Mouse (Mus musculus) mouse trophoblast stem cell (cell line): ENCODE data around the gene Wrap53.

Experiments
- in situ Hi-C, 2 experiments: fragments of 300-500 bp; cut with MseI, MboI; formaldehyde crosslinking; loops; 2 replicates in 1 of 2; 3 replicates in 1 of 2; pipeline ENCODE4 v1.15.1; 2025

The Wrap53 gene

DNA sequence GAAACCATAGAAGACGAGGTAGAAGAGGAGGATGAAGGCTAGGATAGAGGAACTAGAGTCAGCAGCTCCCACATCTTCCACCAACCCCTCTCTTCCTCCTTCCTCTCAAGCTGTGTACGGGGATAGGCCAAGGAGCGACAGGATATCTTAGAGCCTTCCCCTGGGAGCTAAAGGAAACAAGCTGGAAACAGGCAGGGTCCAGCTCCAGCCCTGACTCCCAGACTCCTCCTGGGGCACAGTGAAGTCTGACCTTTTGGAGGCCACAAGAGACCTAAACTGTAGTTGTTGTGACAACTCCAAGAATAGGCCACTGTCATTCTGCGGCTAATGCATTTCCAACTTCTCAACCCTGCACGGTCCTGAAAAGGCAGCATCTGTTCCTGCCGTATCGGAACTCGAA is 23.5 kb upstream of the Wrap53 start:
- in situ Hi-C loops, result no loop called here

- in situ Hi-C loops, result no loop called here
Observed at GRCm38 (mm10) chr11:69601768-69602167, 21.7 kb upstream of the Wrap53 start.

- in situ Hi-C loops, result no loop called here
Observed at GRCm38 (mm10) chr11:69600098-69600497, 20.0 kb upstream of the Wrap53 start.

DNA sequence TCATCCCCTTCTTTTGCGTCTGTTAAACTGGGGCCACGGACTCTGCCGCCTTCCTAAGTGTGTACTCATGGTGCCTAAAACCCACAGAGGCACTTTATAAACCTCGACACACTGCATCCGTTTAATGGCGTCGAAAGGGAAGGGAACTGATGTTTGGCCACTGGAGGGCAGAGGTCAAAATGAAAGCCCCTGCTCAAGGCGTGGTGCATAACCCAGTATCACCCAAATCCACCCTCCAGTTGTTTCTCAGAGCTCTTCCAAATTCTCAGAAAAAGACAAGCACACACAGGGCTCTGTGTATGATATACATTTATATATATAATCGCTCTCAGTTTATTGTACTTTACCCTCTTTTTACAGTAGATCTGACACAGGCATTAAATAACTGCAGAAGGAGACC is 19.4 kb upstream of the Wrap53 start:
- in situ Hi-C loops, result no loop called here

DNA sequence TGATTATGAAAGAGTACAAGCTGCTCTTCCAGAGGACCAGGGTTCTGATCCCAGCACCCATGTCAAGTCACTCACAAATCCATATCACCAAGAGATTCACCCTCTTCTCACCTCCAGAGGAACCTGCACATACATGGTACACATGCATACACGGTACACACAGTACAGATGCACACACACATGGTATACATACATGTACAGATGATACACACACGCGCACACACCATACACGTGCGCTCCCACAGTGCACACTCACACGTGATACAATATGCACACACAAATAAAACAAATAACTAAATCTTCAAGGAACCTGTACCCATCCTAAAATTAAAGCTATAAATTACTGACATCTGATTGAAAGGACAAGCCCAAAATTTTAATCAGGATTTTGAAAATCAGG is 14.8 kb upstream of the Wrap53 start:
- in situ Hi-C loops, result no loop called here

GRCm38 (mm10) chr11:69592799-69593198 is 12.7 kb upstream of the Wrap53 start:
- in situ Hi-C loops, result no loop called here

DNA sequence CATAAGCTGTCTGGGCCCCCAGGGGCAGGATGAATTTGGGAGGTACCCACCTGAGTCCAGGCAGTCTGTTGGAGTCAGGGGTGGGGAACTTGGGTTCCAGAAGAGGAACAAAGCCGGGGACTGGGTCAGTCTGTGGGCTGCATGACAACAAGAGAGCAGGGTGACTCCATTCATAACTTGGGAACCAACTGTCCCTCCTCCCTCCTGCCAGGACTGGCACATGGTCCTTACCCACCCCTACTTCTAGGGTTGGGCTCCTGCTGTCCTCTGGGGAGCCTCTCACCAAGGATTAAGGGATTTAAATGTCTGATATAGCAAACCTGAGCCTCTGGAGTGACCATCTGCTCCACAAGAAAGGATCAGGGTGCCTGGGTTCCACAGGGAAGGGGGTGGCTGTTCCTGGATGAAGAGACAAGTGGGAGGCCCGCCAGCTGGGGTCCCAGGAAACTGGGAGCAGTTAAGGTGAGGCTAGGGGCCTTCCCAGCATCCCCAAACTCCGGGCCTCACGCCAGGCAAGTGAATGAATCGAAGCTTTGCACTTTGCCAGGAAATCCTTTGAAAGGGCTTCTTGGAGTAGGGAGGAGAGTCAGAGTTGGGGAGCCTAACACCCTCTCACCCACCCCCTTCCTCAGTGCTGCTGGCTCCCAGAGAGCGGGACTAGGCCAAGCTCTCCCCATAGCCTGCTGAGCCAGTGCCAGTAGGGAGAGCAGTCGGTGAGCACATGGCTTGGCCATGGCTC is 12.0 kb upstream of the Wrap53 start:
- in situ Hi-C loops, result no loop called here

DNA sequence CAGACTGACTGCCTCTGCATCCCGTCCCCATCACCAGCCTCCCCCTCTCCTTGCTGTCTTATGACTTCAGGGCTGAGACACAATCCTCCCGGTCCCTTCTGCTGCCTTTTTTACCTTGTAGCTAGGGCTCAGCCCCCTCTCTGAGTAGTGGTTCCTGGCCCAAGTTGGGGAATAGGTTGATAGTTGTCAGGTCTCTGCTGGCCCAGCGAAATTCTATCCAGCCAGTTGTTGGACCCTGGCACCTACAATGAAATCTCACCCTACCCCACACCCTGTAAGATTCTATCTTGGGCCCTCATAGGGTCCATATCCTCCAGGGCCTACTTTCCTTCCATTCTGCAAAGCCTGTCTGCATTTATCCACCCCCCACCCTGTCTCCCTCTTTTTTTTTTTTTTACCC is 11.4 kb upstream of the Wrap53 start:
- in situ Hi-C loops, result no loop called here

DNA sequence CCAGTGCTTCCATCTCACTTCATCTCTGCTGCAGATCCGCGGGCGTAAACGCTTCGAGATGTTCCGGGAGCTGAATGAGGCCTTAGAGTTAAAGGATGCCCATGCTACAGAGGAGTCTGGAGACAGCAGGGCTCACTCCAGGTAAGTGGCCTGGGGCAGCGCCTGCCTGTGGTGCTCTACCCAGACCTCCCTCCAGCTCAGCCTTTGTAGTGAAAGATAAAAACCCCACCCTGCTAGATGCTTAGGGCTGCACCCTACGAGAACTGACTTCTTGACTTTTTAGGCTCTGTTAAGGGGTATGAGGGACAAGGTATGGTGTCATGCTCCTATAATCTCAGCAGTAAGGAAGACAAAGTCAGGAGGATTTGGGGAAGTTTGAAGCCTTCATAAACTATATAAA is 10.6 kb upstream of the Wrap53 start:
- in situ Hi-C loops, result no loop called here

DNA sequence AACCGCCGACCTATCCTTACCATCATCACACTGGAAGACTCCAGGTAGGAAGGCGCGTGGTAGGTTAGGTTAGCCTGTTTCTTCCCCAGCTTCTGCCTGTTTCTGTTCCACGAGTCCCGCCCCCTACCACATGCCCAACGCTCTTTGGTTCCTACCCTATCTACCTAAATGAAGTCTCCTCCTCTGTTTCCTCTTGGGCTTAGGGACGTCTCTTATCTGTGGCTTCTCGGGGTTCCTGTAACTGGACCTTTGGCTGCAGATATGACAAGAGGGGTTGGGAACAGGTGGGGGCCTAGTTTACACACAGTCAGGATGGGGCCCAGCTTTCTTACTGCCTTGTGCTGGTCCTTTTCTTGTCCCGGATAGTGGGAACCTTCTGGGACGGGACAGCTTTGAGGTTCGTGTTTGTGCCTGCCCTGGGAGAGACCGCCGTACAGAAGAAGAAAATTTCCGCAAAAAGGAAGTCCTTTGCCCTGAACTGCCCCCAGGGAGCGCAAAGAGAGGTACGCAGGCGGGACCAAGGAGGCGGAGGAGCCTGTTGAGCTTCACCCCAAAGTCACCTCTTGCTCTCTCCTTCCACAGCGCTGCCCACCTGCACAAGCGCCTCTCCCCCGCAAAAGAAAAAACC is 9.3 kb upstream of the Wrap53 start:
- in situ Hi-C loops, result no loop called here

DNA sequence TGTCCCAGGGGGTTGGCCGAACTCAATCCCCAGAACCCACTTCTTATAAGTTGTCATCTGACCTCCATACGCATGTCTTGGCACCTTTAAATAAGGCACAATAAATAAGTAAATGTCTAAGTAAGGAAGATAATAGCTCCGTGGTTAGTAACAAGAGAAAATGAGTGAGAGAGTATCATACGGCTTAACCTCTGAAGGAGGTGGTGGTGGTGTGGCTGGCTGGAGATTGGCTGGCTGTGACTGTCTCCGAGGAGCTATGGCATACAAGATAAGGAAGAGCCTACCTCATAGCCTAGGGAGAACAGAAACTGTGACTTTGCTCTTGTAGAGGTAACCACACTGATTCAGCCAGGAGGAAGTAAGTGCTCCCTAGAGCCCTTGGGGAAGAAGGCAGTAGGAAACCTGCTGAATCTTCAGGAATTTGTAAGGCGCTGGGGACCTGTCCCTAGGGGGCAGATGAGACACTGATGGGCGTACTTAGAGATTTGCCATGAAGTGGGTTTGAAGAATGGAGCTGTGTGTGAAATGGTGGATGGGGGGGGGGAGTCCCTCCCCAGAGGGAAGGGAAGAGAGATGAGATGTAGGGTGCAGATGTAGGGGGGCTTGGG is 5.8 kb upstream of the Wrap53 start:
- in situ Hi-C loops, result no loop called here

DNA sequence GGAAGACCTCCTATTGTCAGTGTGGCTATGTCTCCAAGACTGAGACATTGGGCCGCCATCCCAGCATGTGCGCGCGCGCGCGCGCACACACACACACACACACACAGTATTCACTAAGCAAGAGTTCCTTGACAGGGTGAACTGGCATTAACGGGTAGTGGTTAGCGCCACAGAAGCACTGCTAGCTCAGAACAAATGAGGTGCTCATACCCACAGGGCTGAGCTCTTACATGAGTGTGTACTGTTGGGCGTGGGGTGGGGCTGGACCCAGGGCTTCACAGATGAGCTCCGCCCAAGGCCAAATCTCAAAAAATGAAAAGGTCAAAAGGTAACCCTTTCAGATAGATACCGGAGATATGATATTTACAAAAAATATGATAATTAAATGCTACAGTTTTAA is 4.9 kb upstream of the Wrap53 start:
- in situ Hi-C loops, result no loop called here

- in situ Hi-C loops, result no loop called here
Observed at GRCm38 (mm10) chr11:69584008-69584407, 4.0 kb upstream of the Wrap53 start.

DNA sequence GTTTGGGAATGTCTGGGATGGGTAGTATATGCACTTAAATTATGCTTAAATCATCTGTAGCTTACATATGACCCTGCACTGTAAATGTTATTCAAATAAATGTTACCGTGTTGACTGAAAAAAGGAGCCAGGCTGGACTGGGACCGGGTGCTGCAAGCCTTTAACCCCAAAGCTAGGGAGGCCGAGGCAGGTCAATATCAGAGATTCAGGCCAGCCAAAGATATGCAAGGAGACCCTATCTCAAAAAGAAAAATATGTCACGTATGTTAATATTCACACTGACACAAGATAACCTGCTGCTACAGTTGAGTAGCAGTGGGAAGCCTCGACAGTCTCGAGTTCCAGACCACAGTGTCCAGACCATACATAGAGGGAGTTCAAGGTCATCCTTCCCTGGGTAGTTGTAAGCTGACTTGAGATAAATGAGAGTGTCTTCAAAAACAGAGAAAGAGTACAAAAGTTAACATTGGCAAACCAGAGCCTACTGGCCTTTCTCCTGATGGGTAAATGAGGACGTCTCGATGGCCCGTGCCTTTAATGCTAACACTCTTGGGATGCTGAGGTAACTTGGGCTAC is 2.3 kb upstream of the Wrap53 start:
- in situ Hi-C loops, result no loop called here

DNA sequence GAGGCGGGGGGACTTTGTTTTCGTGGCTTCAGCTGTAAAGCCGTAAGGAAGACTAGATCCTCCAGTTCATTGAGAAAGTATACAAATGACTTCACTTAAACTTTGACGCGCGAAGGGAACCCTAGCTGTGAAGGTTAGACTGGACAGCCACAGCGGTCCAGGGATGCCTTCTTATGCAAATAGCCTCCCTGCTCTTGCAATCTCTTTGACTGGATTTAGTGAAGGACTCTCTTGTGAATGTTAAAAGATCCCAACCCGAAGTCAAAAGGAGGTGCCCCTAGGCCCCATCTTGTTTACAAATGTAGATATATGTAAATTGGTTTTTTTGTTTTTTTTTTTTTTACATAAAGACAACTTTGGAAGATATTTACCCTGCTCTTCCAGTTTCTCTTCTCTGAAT is 1.8 kb upstream of the Wrap53 start:
- in situ Hi-C loops, result no loop called here

DNA sequence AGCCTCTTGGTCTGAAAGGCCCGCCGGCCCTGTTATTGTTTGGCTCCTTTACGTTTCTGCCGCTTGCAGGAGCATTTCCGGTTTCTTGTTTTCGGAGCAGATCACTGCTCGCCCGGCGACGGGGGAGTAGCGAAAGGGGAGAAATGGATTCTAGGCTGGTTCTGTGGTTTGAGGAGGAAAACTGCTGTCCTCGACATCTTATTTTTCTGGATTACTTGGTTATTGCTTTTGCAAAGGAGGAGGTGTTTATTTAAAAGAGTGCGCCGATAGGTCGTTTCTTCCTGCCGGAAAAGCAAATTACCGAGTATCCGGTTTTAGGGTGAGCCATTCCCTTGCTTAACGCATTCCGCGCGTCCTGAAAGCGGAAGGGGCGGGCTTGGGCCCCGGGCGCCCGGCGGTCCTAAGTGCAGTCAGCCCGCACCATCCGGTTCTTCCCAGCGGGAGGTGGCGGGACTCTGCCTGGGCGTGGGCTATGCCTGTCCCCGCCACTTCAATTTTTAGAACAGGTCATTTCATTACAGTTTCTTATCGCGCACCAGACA is 1.2 kb upstream of the Wrap53 start:
- in situ Hi-C loops, result no loop called here

DNA sequence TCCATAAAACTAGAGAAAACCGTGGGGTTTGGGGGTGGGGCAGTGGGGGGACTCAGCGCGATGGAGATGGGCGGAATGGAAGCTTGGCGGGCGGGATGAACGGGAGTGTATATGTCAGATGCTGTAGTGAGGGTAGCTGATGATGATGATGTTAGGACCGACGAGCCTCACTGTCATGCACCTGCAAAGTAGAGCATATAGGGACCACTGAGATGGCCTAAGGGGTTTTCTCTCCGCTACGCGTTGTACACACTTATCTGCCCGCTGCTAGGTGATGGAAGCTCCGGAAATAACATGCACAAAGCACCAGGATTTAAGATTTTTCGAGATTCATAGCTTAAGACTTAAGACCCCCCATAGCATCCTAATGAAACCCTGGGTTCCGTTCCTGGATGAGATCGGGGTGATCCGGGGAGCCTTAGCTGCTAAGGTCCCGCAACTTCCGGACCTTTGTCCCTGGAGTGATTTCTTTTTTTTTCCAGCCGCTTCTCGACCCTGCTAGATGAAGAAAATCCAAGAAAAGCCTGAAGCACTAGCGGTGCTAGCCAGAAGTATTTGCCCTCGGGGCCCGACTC is 604 bp upstream of the Wrap53 start:
- in situ Hi-C loops, result no loop called here

DNA sequence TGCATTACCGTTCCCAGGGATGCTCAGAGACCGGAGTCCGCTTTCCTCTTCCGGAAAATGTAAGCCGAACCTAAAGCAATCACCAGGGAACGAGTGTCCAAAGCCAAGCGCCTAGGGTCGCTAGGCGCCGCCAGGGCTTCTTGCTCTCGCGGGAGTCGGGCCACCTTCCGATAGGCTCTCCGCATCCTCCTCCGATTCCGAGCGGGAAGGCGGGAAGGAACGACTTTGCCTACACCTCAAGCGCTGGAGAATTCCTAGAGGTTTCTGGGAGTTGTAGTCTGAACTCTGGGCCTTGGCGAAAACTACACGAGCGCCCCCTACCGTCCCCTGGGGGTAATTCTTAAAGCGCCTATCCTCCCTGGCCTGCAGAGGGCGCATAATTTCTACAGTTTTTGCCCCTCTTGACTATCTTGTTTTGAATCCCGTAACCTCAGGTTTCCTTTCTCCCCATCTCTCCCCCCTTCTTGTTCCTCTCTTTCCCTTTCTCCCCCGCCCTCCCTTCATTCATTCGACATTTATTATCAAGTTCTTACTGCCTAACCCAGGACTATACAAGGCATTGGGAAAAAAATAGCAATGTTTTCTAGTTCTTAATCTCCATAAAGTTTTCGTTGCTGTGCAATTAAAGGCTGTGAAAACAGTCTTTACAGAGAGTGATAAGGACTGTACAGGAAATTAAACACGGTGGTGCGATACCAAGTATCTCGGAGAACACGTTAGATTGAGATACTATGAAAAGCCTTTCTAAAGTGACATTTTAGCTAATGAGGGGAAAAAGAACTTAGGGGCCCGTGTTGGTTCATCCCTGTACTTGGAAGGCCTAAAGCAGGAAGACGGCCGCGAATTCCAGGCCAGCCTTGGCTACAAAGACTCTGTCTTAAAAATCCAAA is 682 bp downstream of the Wrap53 start:
- in situ Hi-C loops, result loop anchor here in 1 of 2 experiments (5.0 kb wide), 1 partner anchor 42 kb away; no protein-coding TSS in a partner anchor

DNA sequence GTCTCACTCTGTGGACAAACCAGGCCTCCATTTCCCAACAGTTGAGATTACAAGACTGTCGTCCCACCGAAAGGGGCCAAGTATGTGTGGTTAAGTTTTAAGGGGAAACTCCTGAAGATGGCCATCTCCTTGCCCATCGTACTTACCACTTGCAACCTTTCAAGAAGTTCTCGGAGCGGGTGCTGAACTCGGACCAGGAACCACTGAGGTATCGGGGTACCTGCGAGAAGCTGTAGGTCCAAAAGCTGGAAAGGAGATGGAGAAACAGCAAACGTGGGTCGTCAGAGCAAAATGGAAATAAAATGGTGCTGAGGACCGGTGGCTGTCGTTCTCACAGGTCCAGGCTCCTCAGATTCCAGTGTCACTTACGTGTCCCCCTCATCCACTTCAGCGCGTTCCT is 1.8 kb downstream of the Wrap53 start:
- in situ Hi-C loops, result loop anchor here in 1 of 2 experiments (5.0 kb wide), 1 partner anchor 41 kb away; no protein-coding TSS in a partner anchor

DNA sequence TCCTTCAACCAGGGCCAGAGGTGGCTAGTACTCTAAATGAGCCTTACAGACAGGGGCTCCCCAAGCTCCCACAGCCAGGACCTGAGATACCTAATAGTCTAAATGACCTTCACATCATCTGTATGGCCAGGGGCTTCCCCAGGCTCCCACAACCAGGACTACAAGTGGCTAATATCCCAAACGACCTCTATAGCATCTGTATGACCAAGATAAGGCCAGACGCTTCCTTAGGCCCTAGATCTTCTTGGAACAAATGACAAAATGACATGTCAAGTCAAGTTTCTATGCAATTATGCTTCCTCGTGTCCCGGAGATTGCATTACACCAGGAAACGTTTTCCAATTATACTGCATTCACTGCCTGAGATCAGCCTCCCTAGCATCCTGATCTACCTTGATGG is 3.7 kb downstream of the Wrap53 start:
- in situ Hi-C loops, result loop anchor here in 1 of 2 experiments (5.0 kb wide), 1 partner anchor 39 kb away; no protein-coding TSS in a partner anchor

DNA sequence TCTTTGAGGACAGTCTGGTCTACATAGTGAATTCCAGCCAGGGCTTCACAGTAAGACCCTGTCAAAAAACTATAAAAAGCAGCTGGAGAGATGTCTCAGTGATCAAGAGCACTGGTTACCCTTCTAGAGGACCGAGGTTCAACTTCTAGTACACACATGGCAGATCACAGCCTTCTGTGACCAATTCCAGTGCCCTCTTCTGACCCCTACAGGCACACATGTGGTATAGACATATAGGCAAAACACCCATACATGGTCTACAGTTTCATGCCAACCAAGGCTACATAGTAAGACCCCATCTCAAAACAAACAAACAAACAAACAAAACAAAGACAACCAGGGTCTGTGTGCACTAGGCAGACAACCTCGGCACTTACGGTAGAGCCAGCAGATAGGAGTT is 4.8 kb downstream of the Wrap53 start:
- in situ Hi-C loops, result loop anchor here in 1 of 2 experiments (5.0 kb wide), 1 partner anchor 38 kb away; no protein-coding TSS in a partner anchor
